Mouse (Mus musculus) adipocyte (in vitro differentiated cells): ENCODE measurements around the gene Pdia3.
"Not testable (repeated sequence)": the region's sequence is repeated elsewhere in the genome, so short reads cannot be mapped to it uniquely, and the experiment has no call there.

Experiments
- DNase-seq: peaks from one replicate; pipeline ENCODE4 v3.0.0-alpha.2; 2016; ENCODE audit warnings: low spot score

Pdia3 gene

DNA sequence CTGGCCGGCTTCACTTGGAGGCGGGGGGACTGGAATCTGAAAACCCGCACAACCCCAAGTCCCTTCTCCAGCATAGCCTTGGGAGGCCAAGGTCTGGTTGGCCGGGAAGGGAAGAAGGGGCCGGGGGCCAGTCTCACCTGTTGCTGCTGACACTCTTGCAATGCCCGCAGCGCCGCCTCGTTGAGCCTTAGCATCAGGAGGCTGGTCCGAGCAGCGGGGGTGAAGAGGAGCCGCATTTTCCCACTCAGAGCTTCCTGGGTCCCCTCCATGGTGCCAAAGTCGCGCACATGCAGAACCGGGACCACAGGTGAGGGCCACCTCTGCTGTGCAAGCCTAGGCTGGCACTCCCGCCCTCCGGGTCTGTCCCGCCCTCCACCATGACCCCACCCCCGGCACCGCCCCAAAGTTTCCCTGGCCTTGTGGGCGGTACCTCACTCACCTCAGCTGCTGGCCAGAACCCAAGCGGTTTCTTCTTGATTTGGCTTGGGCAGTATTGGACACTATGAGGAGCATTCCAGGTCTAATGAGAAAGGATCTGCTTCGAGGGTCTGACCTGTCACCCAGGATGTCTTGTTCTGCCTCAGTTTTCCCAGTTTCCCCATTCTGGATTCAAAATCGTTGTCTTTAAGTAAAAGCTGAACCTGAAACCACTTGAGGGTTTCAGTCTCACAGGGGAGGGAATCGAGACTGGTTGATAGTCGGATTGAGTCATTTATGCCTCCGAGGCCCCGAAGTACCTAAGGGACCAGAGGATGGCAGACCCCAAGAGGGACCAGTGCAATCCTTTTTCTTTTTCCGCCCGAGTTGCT, 28.9 kb downstream of the Pdia3 start:
- DNase-seq, result no peak

DNA sequence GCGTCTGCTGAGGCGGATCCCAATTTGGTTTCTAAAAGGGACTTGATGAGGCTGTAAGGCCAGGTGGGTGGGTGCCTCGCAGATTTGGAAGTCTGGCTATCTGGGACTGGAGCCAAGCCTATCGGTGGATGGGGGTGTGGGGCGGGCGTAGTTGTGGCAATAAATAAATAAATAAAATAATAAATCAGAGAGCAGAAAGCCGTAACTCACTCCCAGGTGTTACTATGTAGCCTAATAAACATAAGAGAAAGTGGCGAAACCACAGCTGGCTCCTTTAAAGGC, 29.4 kb downstream of the Pdia3 start:
- DNase-seq, result no peak

DNA sequence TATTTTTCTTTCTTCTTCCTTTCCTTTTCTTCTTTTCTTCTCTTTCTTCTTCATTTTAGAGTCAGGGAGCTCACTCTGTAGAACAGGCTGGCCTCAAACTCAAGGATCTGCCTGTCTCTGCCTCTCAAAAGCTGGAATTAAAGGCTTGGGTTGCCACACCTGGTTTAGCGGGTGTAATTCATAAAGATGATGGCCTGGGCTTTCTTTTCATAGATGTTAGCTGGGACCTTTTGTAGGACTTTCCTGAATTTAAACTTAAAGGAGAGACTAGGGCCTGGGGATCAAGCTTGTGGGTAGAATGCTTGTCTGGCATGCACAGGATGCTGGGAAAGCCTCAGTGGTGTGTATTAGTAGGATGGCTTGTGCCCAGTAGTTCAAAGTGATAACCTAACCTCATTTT, 30.6 kb downstream of the Pdia3 start, which contains the start of gene Ell3:
Gene Ell3, minus strand, starts transcription at position 101 of the 400 bp plus-strand sequence.
- no peak for DNase-seq

DNA sequence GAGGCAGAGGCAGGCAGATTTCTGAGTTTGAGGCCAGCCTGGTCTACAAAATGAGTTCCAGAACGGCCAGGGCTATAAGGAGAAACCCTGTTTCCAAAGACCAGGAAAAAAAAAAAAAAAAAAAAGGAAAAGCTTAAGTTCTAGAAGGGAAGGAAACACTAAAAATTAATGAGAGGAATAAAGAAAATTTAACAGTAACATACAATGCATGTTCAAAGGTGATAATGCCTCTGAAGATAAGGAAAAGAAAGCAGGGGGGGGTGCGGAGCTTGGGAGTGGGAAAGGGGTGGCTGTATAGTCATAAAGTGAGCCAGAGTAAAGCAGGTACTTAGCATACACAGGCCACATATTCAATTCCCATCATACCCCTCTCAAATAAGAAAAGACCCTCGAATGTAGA, 31.5 kb downstream of the Pdia3 start:
- no peak for DNase-seq

DNA sequence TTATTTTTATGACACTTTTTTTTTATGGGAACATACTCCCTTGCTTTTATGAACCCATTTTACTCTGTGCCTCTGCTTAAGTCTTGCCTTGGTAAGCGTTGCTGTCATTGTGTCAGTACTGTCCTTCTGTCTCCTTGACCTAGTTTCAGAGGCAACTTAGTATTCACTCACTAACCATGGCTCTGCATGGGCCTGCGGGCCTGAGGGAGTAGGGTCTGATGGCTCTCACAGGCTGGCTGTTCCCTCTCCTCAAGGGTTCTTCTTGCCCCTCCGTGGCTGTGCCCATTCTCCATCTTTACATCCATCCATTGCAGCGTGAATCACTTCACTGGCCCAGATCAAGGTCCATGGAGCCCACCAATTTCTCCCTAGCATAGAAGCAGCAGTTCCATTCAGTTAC, 32.9 kb downstream of the Pdia3 start:
- no peak for DNase-seq

DNA sequence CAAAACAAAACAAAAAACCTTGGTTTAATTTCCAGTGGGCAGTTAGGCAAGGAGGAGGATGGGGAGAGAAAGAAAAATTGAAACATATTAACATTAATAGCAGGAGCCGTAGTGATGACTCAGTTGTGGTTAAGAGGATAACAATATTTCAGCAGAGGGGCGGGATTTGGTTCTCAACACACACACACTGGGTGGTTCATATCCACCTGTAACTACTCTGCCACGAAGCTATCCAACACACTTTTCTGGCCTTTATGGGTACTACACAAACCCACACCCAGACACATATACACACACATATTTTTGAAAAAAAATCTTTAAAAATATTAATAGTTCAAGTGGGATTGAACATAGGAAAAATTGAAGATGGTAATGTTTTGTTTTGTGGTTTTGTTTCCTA, 33.4 kb downstream of the Pdia3 start:
- no peak for DNase-seq

DNA sequence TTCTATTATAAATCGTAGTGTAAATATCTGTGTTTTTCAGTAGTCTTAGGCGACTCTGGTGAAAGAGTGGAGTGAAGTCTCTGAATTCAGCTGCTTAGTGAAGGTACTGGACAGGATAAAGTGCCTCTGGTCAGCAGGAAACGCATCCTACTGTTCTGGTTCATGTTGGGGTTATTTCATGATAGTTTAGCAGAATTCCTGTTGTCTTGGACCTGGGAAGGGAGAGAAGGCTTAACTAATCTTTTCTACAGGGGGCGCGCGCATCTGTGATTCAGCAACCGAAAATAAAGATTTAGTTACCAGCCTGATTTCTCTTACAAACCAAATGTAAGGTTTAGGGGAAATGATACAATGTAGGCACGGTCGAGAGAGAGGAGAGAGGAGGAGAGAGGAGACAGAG, 34.6 kb downstream of the Pdia3 start:
- DNase-seq, result peak; percentile 75

DNA sequence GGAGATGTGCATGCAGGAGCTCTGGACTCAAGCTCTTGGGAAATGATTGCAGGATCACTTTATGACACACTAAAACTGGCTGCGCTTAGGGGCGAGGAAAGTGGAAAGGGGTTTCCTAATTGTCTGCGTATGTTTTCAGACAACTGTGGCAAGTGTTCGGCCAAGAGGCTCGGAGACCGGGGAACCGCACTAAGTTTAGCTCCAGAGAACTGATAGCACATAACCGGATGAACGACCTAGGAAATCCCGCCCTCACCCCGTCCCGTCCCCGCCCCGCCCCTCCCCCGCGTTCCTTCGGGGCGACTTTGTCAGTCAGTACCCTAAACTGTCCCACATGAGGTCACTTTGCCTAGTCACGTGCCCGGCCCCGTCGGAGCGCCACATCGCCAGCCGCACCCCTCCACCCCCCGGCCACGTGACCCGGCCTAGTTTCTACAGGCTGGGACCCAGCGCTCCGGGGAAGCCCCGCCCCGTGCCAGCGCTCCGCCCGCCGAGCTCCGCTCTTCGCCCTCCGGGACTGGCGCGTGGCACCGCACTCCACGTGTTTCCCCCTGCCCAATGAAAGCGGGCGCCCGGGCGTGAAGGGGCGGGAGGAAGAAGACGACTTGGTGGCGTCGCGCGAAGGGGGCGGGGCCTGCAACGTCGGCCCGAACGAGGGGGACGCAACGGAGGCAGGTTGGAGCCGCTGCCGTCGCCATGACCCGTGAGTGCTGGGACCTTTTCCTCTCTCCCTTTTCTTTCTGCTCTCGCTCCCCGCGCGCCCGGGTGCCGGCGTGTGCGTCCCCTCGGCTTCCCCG, 35.4 kb downstream of the Pdia3 start, which contains the start of gene Serf2:
Gene Serf2, plus strand, starts transcription at position 457 of the 797 bp plus-strand sequence.
- peak; percentile 99 for DNase-seq

DNA sequence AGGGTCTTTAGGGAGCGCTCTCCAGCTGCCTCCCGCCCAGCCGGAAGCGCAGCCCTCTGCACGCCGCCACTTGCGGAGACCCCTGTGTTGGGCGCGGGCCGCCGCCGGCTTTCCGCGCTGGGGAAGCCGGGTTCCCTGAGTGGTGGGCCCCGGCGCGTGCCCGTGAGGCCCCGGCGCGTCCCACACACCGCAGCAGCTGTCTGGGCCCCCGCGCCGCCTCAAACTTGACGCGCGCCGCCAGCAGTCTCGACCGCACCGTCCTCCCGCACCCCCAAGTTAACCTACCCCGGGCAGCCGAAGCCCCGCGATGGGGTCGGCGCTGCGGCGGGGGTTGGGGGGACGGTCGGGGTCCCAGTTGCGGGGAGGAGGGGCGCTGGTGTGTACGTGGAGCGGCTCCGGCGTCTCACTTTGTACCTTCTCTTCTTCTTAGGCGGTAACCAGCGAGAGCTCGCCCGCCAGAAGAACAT, 36.0 kb downstream of the Pdia3 start:
- DNase-seq, result no peak

DNA sequence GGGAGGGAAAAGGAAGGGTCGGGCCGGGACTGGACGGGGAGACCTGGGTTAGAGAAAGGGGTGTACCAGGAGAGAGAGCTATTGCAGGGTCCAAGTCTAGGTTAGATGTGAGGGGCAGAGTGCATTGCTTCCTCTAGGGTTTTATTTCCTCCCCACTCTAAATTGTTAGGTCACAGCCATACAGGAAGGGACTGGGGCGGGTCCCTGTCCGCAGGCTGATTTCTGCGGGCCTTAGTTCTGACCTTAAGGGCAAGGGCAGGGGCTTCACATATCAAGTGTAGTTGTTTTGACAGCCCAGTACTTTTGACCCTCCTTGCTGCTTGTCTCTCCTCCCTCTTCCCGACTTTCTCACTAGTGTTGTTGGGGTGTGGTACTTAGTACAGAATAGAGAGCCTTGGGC, 36.5 kb downstream of the Pdia3 start:
- DNase-seq, result peak; percentile 50

DNA sequence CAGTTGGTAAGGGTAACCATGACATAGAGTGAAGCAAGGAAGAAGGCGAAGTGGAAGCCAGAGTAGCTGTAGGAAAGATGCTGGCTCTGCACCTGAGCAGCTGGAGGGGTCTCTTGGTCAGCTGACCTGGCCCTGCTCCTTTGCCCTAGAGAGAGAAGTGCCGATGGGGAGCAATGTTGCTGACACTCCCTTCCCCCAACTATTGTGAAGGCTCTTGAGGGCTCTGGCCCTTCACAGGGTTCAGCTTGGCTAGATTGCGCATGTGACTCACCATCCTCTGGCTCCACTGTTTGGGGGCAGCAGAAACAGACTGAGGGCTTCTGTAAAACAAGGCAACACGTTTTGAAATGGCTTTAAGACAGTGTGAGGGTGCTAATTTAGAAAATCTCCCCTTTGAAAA, 38.8 kb downstream of the Pdia3 start:
- no peak for DNase-seq

DNA sequence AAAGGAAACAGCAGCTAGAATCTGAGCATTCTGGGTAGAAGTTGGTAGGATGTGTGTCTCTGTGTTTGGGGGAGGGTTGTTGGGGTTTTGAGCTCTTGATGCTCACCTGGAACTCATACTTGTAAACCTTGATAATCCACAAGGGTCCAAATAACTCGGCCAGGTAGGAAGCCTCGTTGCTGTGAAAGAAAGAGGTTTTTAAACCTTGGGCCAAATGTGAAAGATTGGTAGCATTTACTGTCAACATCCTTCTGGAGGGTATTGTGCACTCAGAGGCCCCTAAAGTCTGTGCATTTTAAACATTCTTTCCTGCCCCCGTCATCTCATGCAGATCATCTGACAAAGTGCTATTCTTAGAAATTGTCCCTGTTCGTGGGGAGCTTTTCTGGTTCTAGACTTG, 39.4 kb downstream of the Pdia3 start, which contains the start of gene Hypk:
Gene Hypk, plus strand, starts transcription at position 301 of the 400 bp plus-strand sequence.
- DNase-seq, result no peak

DNA sequence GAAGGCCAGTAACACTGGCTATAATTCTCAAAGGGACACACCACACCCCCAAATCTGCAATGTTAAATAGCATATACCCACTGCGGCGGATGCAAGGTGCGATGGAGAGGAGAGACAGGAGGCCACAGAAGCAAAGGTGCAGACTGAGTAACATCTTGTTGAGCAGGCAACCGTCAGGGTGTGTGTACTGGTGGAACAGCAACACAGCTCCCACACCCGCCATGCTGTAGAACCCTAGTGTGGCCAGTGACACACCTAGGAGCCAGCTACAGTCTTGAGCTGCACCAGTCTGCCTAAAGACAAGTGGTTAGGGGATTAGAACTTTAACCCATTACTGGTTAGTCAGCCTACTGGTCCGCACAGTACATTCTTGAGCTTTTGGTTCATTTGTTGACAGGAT, 40.3 kb downstream of the Pdia3 start:
- no peak for DNase-seq

DNA sequence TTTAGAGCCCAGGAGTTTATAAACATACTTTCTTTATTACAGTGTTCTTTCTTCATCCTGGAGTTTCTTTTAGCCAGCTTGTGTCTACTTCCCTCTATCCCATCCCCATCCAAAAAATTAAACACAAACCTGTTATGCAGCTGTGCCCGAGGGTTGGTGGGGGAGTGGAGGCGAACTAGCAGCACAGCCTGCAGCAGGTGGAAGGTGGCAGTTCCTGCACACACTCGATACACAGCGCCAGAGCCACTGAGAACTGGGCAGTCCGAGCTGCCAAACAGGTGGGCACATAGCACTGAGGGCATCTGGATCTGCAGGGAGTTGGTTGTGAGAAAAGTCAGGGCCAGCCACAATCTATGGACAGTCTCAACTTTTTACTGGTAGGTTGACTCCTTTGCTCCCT, 42.0 kb downstream of the Pdia3 start:
- no peak for DNase-seq

DNA sequence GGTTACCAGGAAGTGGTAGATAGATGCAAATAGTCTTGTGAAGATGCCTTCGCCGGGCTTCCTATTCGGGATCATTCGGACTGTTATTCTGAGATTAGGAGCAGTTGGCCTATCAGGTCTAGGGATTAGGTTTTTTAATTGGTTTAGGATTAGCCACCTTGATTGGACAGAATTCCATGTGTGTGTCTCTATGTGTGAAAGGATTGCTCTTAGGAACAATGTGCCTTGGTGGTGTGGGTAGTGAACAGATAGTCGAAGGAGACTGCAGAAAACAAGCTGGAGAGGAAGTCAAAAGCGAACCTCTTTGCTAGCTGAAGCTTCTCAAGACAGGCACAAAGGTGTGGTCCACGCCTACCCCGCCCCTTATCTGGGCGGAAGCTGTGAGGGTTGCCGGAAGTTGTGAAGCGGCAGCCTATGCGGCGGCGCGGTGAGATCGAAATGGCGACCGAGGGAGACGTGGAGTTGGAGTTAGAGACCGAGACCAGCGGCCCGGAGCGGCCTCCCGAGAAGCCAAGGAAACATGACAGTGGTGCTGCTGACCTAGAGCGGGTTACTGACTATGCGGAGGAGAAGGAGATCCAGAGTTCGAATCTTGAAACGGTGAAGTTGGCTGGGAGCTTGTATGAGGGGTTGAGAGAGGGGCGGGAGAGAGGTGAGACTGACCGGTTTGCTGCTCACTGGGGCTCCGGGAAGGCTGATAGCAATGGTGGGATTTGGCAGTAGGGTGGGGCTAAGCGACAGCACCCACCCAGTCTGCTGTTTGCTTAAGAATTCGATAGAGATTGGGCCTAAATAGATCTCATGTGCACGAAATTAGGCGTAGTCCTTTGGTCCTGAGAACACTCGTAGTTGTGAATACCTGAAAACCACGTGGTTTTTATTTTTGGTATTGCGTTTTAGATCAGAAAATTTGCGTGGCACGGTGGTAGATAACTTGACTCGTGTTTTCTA, 43.4 kb downstream of the Pdia3 start, which contains the start of gene Serinc4:
Gene Serinc4, minus strand, starts transcription at position 90 of the 951 bp plus-strand sequence.
- DNase-seq, result peak; percentile 87

DNA sequence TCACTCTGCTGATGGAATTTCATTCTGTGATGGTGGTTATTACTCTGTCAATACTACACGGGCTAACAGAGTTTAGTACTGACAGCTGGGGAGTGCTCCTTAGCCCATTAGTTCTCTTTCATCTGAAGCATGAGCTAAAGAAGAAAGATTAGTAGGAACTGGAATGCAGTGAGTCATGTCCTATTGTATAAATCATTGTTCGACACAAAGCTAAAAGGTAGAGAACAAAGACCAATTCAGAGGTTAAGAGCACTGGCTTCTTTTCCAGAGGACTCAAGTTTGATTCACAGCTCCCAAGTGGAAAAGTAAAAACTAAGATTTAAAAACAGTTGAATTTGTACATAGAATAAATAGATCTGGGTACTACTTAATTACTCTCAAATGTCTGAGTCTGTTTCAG, 46.5 kb downstream of the Pdia3 start:
- no peak for DNase-seq

DNA sequence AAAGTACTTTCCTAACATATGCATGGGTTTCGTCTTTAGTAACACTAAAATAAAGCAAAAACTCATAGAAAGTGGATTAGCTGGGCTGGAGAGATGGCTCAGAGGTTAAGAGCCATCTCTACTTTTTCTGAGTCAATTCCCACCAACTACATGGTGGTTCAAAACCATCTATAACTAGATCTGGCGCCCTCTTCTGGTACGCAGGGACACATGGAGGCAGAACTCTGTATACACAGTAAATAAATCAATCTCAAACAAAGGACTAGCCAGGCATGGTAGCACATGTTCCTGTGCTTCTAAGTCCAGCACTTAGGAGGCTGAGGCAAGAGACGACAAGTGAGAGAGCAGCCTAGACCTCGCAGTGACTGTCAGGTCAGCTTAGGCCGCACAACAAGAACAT, 55.4 kb downstream of the Pdia3 start:
- DNase-seq, result not testable (repeated sequence)

DNA sequence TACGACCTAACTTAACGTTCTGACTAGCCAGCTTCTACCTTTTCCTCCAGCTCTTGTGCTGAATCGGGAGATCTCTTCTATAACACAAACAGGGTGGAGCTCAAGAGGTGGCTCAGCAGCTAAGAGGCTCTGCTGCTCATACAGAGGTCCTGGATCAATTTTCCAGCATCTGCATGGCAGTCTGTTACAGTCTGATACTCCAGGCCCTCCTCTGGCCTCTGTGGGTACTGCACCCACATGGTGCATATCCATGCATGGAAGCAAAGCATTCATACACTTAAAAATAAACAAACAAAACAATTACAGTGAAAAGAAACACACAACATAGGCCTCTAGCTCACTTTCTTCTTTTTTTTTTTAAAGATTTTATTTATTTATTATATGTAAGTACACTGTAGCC, 59.2 kb downstream of the Pdia3 start:
- DNase-seq, result not testable (repeated sequence)

DNA sequence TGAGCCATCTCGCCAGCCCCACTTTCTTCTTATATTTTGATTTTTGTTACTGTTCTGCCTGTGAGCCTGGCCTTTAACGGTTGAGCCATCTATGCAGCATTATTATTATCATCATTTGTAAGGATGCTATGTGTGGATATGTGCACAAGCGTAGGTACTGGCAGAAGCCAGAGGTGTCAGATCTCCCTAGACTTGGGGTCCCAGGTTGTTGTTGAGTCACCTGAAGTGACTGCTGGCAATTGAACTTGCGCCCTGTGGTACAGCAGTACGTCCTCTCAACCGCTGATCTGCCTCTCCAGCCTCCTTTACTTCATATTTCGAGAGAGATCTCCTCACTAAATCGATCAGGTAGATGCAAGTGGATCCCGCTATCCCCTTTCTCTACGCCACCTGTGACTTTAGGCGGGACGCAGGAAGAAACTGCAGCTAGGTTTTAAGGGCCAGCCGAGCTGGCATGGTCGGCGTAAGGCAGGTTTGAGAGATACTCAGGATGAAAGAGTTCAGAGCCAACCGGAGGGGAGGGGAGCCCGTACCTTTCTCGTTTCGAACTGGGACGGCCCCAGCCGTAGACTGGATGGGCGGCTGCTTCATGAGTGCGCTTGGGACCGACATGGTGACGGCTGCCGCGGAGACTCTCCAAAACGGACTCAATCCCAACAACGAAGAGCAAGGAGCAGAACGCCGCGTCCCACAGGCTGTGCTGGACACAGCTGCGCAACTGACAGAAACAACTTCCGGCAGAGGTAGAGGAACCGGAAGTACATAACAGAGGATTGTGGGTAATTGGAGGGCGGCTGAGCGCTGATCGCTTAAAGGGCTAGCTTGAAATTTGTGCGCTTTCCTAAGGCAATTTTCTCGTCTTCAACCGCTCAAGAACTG, 60.0 kb downstream of the Pdia3 start, which contains the start of gene Mfap1b:
Gene Mfap1b, minus strand, starts transcription at position 767 of the 879 bp plus-strand sequence.
- DNase-seq, result peak; percentile 95

DNA sequence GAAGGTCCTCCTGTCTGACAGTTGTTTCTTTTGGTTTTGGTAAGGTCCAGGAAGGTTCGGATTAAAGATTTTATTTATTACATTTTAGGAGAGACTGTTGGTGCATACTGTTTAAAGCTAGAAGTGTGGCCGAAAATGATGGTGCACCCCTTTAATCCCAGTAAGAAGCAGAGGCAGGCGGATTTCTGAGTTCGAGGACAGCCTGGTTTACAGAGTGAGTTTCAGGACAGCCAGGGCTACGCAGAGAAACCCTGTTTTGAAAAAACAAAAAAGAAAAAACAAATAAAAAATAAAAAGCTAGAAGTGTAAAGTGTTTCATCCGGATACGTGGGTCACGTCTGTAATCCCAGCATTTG, 60.6 kb downstream of the Pdia3 start:
- no peak for DNase-seq

DNA sequence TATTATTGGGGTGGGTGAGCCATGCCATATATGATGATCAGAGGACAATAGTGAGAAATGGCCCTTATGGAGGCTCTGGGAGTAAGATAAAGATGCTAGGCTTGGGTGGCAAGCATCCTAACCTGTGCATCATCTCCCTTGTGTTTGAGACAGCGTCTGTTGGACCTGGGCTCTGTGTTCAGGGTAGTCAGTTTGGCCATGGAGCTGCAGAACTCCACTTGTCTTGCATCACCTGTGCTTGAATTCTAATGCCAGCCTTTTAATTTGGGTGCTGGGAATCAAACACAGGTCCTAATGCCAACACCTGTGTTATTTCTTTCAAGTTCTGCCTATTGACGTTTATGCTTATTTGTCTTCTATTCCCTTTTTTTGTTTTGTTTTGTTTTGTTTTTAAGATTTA, 61.7 kb downstream of the Pdia3 start:
- not testable (repeated sequence) for DNase-seq
